Mouse (Mus musculus) forebrain, postnatal 0 days (tissue): ENCODE data around the gene Trim65. TPM values are rescaled to one million over a fixed set of nuclear protein-coding genes. Genes with fewer than 3 reads are reported as not detected.

Experiments used
- ATAC-seq: fragments of 200-750 bp; cut with Nextera tagmentation; 2 replicates; pipeline ENCODE4 v1.8.0; 2017; ENCODE audit warnings: mild to moderate bottlenecking, moderate library complexity
- DNase-seq: peaks from one replicate; pipeline ENCODE4 v3.0.0-alpha.2; 2015
- H3K27ac ChIP-seq: fragments of 300-500 bp; sonication (generic); 2 replicates; pipeline ENCODE4 v1.5.1; 2014; ENCODE audit warnings: low read depth, mild to moderate bottlenecking, antibody characterized with exemption, low read length, moderate library complexity, mixed read lengths
- H3K27me3 ChIP-seq: fragments of 300-500 bp; sonication (generic); 2 replicates; pipeline ENCODE4 v1.6.1; 2014; ENCODE audit warnings: mild to moderate bottlenecking, low read length, mixed read lengths; ENCODE audit not compliant: insufficient read depth
- H3K36me3 ChIP-seq: fragments of 300-500 bp; sonication (generic); 2 replicates; pipeline ENCODE4 v1.6.1; 2014; ENCODE audit warnings: mild to moderate bottlenecking, moderate library complexity; ENCODE audit not compliant: insufficient read depth
- H3K4me1 ChIP-seq: fragments of 300-500 bp; sonication (generic); 2 replicates; pipeline ENCODE4 v1.6.1; 2014; ENCODE audit warnings: antibody characterized with exemption; ENCODE audit not compliant: insufficient read depth
- H3K4me2 ChIP-seq: fragments of 300-500 bp; sonication (generic); 2 replicates; pipeline ENCODE4 v1.6.1; 2014; ENCODE audit warnings: low read depth, mild to moderate bottlenecking, moderate library complexity
- H3K4me3 ChIP-seq: fragments of 300-500 bp; sonication (generic); 2 replicates; pipeline ENCODE4 v1.5.1; 2014; ENCODE audit warnings: low read depth, low read length, mixed read lengths
- H3K9ac ChIP-seq: fragments of 300-500 bp; sonication (generic); 2 replicates; pipeline ENCODE4 v1.6.1; 2014; ENCODE audit warnings: mild to moderate bottlenecking
- H3K9me3 ChIP-seq: fragments of 300-500 bp; sonication (generic); 2 replicates; pipeline ENCODE4 v1.6.1; 2016; ENCODE audit warnings: low read length
- CTCF ChIP-seq: sonication (generic); IDR thresholded peaks from 2 replicates; pipeline ENCODE4 v1.5.1; 2016; ENCODE audit warnings: antibody characterized with exemption, control low read depth, low read depth
- WGBS: fragments of 180-500 bp; shearing (Covaris S2); extraction: QIAGEN DNeasy Blood & Tissue Kit; methylation state at CpG from one replicate; pipeline ENCODE4 v1.1.7; 2014; 5-methylcytosine and 5-hydroxymethylcytosine counted together
- polyA plus RNA-seq: library from polyadenylated mRNA; unstranded; fragments of >200 nt; fragmentation: Nextera tagmentation; extraction: Ambion mirVana; gene quantifications from 2 replicates; pipeline ENCODE4 v1.2.1, GENCODE M21; 2015
- total RNA-seq: library from RNA; depleted of rRNA; stranded (reverse); fragments of >200 nt; gene quantifications from 2 replicates; pipeline ENCODE4 v1.2.3, GENCODE M21; 2014

Trim65 gene
- total and polyA plus RNA-seq, 2 experiments from 2014 or later: 1.9 to 5.0 TPM

DNA sequence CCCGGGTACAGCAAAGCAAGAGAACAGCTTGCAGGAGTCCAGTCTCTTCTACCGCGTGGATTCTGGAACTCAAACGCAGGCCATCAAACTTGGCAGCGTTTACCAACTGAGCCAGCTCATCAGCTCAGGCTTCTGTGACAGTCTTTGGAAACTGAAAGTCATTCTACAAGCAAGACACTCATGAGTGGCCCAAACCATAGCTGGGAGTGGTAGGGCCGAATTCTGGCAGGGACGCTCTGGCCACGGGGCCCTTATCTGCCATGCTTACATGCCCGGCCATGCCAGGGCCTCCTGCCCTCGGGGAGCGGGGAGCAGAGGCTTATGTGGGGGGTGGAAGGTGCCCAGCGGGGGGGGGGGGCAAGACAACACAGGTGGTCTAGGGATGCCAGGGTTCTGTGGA lies 27.4 kb downstream of the Trim65 start:
- ATAC-seq (no peak), DNase-seq (no peak)
- Histone ChIP-seq H3K27ac (no peak overlapping the region; the same call in 1 of the 2 replicates), H3K9ac (no peak overlapping the region), H3K4me1 (no peaks in the 10 kb centered on the region), H3K27me3 (peaks cover 23% of the 10 kb centered on the region; the same call in 1 of the 2 replicates), H3K9me3 (no peaks in the 10 kb centered on the region), H3K4me3 (no peak overlapping the region), H3K36me3 (no peaks in the 10 kb centered on the region), H3K4me2 (no peak overlapping the region)
- WGBS: 71% methylated on average over 12 of the region's 12 CpGs
- no peak for TF ChIP-seq CTCF

DNA sequence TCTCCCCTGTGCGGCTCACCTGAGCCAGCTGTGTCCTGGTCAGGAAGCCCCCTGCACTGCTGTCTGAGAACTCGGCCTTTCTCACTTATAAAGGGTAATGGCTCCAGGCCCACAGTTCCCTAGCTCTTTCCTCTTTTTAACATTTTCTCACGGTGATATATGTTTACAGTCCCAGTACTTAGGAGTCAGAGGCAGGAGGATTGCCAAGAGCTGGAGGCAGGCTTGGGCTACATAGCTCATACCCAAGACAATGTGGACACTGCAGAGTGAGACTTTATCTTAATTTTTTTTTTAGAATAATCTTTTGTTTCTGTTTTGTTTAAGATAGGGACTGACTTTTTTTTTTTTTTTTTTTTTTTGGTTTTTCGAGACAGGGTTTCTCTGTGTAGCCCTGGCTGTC lies 28.5 kb downstream of the Trim65 start:
- H3K36me3 ChIP-seq: no peaks in the 10 kb centered on the region
- H3K27ac ChIP-seq: peak overlapping the region; percentile 69
- H3K4me3 ChIP-seq: no peak overlapping the region
- 31% methylated on average over 3 of the region's 4 CpGs for WGBS
- no peak for DNase-seq
- no peak overlapping the region for H3K9ac ChIP-seq
- H3K4me1 ChIP-seq: no peaks in the 10 kb centered on the region
- no peak for ATAC-seq
- no peak for TF ChIP-seq CTCF
- H3K9me3 ChIP-seq: no peaks in the 10 kb centered on the region
- H3K27me3 ChIP-seq: peaks cover 17% of the 10 kb centered on the region; the same call in 1 of the 2 replicates
- H3K4me2 ChIP-seq: no peak overlapping the region

DNA sequence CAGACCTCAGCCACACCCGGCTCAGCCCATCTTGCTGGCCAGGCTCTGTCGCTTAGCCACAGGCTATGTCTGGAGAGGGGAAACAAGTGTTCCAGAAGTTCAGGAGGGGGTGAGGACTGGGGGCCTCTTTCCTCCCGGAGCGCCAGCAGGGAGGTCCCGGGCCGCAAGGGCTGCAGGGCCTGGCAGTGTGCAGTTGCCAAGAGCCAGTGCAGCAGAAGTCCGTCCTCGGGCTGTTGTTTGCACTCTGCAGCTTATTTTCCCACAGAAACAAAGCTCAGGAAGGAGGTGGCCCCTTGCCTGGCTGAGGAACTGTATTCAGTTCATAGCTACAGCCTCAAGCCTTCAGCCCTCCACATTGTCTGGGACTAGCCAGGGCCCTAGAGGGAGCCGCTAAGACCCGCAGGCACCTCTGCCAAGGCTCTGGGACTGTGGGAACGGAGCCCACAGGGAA lies 29.0 kb downstream of the Trim65 start:
- peaks cover 12% of the 10 kb centered on the region; the same call in 1 of the 2 replicates for H3K27me3 ChIP-seq
- no peaks in the 10 kb centered on the region for H3K9me3 ChIP-seq
- H3K27ac ChIP-seq: peak overlapping the region; percentile 69
- WGBS: 8% methylated on average over 11 of the region's 11 CpGs
- peak; percentile 46 for DNase-seq
- H3K4me3 ChIP-seq: no peak overlapping the region
- no peaks in the 10 kb centered on the region for H3K36me3 ChIP-seq
- no peak for TF ChIP-seq CTCF
- no peak overlapping the region for H3K9ac ChIP-seq
- H3K4me1 ChIP-seq: no peaks in the 10 kb centered on the region
- peak; percentile 91 for ATAC-seq
- H3K4me2 ChIP-seq: no peak overlapping the region

DNA sequence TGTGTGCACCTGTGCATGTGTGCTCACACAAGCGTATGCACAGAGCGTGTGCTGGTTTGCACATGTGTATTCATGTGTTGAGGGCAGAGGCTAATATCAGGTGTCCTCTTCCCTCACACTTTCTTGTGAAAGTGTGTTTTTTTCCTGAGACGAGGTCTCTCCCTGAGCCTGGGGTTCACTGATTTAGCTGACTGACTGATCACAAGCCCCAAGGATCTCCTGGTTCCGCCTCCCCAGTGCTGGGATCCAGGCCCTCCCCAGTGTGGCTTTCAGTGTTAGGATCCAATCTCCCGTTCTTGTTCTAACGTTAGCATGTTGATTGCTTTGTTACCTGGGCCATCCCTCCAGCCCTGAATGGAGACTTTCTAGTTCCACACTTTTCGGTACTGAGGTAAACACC lies 30.1 kb downstream of the Trim65 start:
- no peak overlapping the region for H3K9ac ChIP-seq
- ATAC-seq: no peak
- TF ChIP-seq CTCF: no peak
- H3K4me3 ChIP-seq: no peak overlapping the region
- 85% methylated on average over 7 of the region's 7 CpGs for WGBS
- 0 out of 2 replicates have a peak, but pooled peaks cover 3% of the 10 kb centered on the region for H3K27me3 ChIP-seq
- H3K9me3 ChIP-seq: no peaks in the 10 kb centered on the region
- no peak overlapping the region for H3K27ac ChIP-seq
- no peak overlapping the region for H3K4me2 ChIP-seq
- DNase-seq: no peak
- no peaks in the 10 kb centered on the region for H3K36me3 ChIP-seq
- H3K4me1 ChIP-seq: no peaks in the 10 kb centered on the region

DNA sequence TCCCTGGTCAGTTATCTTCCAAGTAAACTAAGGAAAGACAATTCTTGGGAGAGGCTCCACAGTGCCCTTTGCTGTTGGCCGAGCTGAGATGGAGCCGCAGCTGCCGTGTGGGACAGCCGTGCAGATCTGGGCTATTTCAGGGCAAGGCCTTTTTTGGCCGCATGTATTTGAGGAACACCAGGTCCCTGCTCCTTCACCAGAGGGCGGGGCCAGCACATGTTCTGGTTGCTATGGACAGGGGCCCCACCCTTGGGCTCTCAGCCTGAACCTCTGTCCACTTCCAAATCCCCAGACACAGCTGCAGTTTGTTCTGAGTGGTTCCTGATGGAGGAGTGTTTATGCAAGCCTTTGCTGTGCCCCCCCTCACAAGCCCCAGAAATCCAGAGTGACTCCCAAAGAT lies 30.5 kb downstream of the Trim65 start:
- Histone ChIP-seq H3K9me3 (no peaks in the 10 kb centered on the region), H3K36me3 (no peaks in the 10 kb centered on the region), H3K27ac (no peak overlapping the region), H3K4me2 (no peak overlapping the region), H3K27me3 (0 out of 2 replicates have a peak, but pooled peaks cover under 1% of the 10 kb centered on the region), H3K9ac (no peak overlapping the region), H3K4me1 (no peaks in the 10 kb centered on the region), H3K4me3 (no peak overlapping the region)
- 83% methylated on average over 6 of the region's 6 CpGs for WGBS
- DNase-seq (no peak), ATAC-seq (no peak)
- no peak for TF ChIP-seq CTCF

DNA sequence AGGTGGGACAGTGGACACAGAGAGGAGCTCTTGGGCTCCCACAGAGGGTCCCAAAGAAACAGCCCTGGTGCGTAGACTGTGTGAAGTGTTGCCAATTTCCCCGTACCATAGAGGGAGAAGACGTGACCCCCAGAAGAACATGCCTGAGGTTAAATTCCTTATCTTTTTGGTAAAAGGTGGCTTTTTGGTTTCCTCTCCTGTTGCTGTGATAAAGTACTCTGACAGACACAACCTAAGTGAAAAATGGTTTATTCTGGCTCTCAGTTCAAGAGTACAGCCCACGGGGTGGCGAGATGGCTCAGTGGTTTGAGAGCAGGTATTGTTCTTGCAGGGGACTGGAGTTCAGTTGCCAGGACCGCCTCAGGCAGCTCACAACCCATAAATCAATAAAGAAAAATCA lies 31.5 kb downstream of the Trim65 start:
- H3K9ac ChIP-seq: no peak overlapping the region

DNA sequence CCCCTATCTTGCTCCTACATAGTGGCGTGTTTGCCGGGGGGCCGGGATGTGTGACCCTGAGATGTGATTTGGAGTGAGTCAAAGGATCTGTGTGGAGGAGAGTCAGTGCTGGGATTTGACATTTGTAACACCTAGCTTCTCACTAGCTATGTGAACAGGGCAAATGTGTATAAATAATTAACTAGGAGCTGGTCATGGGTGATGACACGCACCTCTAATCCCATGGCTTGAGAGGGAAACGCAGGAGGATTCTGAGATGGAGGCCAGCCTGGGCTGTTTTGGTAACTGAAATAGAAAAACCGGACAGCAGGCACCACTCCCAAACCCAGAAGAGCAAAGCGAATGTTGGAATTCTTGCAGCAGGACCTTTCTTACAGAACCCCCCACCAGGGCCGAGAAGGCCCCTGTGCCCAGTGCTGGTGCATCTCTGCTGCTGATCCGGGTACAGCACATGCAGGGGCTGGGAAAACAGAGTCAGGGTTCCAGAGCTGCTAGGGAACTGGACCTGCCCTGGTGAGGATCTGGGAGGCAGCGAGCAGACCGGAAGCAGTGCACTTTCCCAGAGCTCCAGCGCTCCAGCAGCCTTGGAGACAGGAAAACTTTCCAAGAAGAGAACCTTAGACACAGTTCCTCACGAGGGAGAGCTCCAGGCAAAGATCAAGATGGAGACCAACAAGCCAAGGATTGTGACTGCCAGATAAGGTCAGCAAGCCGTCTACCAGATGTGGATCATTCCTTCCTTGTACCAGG lies 32.0 kb downstream of the Trim65 start:
- WGBS: 80% methylated on average over 14 of the region's 14 CpGs
- no peak overlapping the region for H3K4me3 ChIP-seq
- H3K9ac ChIP-seq: no peak overlapping the region
- no peaks in the 10 kb centered on the region for H3K4me1 ChIP-seq
- H3K9me3 ChIP-seq: no peaks in the 10 kb centered on the region
- H3K4me2 ChIP-seq: no peak overlapping the region
- TF ChIP-seq CTCF: no peak
- H3K36me3 ChIP-seq: no peaks in the 10 kb centered on the region
- no peak for ATAC-seq
- DNase-seq: no peak
- no peak overlapping the region for H3K27ac ChIP-seq
- no peaks in the 10 kb centered on the region for H3K27me3 ChIP-seq

More for the DNA sequence above, 31.5 kb downstream of the Trim65 start:
- WGBS: 88% methylated on average over 6 of the region's 6 CpGs
- Histone ChIP-seq H3K27me3 (no peaks in the 10 kb centered on the region), H3K4me3 (no peak overlapping the region), H3K36me3 (no peaks in the 10 kb centered on the region), H3K4me1 (no peaks in the 10 kb centered on the region), H3K27ac (no peak overlapping the region), H3K4me2 (no peak overlapping the region), H3K9me3 (no peaks in the 10 kb centered on the region)
- DNase-seq (no peak), ATAC-seq (no peak)
- TF ChIP-seq CTCF: no peak
